Mouse (Mus musculus): ENCODE measurements around the gene Zfhx2. TPM values are rescaled to one million over a fixed set of nuclear protein-coding genes. Genes with fewer than 3 reads are reported as not detected.

Gene Zfhx2
- polyA plus RNA-seq, 1 experiment = 4.4 TPM

DNA sequence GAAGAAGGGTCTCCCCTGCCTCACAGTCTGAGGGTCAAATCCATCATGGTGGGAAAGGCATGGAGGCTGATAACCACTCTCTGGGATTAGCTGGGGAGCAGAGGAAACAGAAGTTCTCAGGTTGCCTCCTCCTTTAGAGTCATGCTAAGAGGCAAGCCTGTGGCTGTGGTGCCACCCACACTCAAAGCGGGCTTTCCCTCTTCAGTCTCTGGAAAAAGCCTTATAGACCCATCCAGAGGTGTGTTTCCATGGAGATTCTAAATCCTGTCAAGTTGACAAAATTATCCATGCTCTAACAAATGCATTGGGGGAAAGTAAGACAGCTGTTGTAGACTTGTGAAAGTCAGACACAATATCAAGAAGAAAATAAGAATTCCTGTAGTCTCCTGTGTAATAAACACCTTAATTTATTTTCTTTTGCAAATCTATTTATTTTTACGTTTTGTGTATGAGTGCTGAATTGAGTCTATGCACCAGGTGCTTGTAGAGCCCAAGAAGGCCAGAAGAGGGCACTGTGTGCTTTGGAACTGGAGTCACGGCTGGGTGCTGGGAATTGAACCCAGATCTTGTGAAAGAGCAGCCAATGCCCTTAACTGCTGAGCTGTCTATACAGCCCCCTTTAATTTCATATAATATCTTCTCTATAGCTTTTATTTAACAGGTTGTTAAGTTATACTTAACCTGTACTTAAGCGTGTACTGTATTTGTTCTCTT is 27.5 kb upstream of the Zfhx2 start:
- TF ChIP-seq POLR2A (IDR thresholded peaks at IDR 0.05; ENCODE audit: control insufficient read depth, low read depth, low read length) = no peak
- no peak; the same call in 1 of the 2 replicates for TF ChIP-seq CTCF (IDR thresholded peaks at IDR 0.05; ENCODE audit: control insufficient read depth, insufficient read depth, insufficient replicate concordance, low read depth, low read length)
- H3K4me1 ChIP-seq (ENCODE audit: control insufficient read depth, insufficient read depth, low read length) = peaks cover 17% of the 10 kb centered on the region
- H3K36me3 ChIP-seq (ENCODE audit: control insufficient read depth, insufficient read depth, low read length) = no peaks in the 10 kb centered on the region
- no peaks in the 10 kb centered on the region; the same call in 1 of the 2 replicates for H3K27me3 ChIP-seq (ENCODE audit: control insufficient read depth, insufficient read depth, low read length)
- H3K27ac ChIP-seq (ENCODE audit: control insufficient read depth, insufficient read depth, low read depth, low read length) = no peak overlapping the region
- no peak overlapping the region for H3K4me3 ChIP-seq (ENCODE audit: control insufficient read depth, low read depth, low read length)

DNA sequence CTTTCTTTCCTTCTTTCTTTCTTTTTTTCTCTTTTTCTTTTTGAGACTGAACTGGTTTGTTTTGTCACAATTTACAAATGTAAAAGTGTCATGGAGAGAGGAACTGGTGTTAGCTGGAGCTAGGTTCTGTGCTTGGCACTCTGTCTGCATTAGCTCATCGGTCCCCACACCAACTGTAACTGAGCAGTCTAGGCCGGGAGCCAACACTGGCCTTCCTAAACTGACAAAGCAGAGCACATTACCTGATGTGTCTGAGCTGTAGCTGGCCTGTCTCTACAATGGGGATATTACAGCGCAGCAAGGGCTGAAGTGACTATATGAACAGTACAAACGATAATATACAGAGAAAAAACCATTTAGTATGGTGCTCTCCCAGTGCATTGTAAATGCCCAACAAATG is 26.7 kb upstream of the Zfhx2 start:
- H3K4me3 ChIP-seq (ENCODE audit: control insufficient read depth, low read depth, low read length) = no peak overlapping the region
- peaks cover 22% of the 10 kb centered on the region for H3K4me1 ChIP-seq (ENCODE audit: control insufficient read depth, insufficient read depth, low read length)
- no peak for TF ChIP-seq POLR2A (IDR thresholded peaks at IDR 0.05; ENCODE audit: control insufficient read depth, low read depth, low read length)
- TF ChIP-seq CTCF (IDR thresholded peaks at IDR 0.05; ENCODE audit: control insufficient read depth, insufficient read depth, insufficient replicate concordance, low read depth, low read length) = no peak
- H3K36me3 ChIP-seq (ENCODE audit: control insufficient read depth, insufficient read depth, low read length) = no peaks in the 10 kb centered on the region
- H3K27me3 ChIP-seq (ENCODE audit: control insufficient read depth, insufficient read depth, low read length) = no peaks in the 10 kb centered on the region; the same call in 1 of the 2 replicates
- no peak overlapping the region for H3K27ac ChIP-seq (ENCODE audit: control insufficient read depth, insufficient read depth, low read depth, low read length)

DNA sequence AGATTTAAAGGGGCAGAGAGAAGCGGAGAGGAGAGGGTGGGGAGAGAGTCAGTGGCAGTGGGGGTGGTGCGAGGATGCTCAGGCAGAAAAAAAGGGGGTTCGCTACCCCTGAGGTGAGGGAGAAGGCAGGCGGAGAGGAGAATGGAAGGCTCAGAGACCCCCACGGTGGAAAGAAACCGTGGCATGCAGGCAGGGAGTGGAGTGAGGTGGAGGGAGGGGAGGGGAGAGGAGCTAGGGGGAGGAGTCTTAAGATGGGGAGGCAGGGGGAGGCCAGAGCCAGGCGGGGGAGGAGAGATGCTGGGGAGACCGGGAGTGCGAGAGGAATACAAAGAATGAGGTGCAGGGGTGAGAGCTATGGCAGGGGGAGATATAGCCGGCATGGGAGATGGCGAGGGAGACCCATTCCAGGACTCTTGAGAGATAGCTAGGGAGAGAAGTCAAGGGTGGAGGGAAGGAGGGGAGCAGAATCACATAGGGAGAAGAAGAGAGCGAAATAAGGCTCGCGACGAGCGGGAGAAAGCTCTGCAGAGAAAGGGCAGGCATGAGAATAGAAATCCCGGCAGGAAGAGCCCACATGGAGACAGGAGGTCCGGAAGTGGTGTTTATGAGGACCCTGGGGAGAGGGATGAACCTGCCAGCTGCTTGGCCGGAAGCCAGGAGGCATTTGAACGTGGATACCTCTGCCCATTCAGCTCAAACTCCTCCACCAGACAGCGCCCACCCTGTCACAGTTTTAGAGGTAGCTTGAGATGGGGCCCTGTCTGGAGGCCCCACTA is 24.5 kb upstream of the Zfhx2 start, which contains the start of gene Jph4:
Gene Jph4 (minus strand): TSS at position 511 of the 776 bp plus-strand sequence.
- no peaks in the 10 kb centered on the region; the same call in 1 of the 2 replicates for H3K27me3 ChIP-seq (ENCODE audit: control insufficient read depth, insufficient read depth, low read length)
- H3K27ac ChIP-seq (ENCODE audit: control insufficient read depth, insufficient read depth, low read depth, low read length) = no peak within 1 kb of the TSS
- peaks cover 26% of the 10 kb centered on the region for H3K4me1 ChIP-seq (ENCODE audit: control insufficient read depth, insufficient read depth, low read length)
- TF ChIP-seq POLR2A (IDR thresholded peaks at IDR 0.05; ENCODE audit: control insufficient read depth, low read depth, low read length) (no peak), CTCF (IDR thresholded peaks at IDR 0.05; ENCODE audit: control insufficient read depth, insufficient read depth, insufficient replicate concordance, low read depth, low read length) (no peak)
- no peaks in the 10 kb centered on the region for H3K36me3 ChIP-seq (ENCODE audit: control insufficient read depth, insufficient read depth, low read length)
- peak within 1 kb of the TSS; percentile 33 for H3K4me3 ChIP-seq (ENCODE audit: control insufficient read depth, low read depth, low read length)

GRCm38 (mm10) chr14:55115846-55116245 is 23.7 kb upstream of the Zfhx2 start:
- no peaks in the 10 kb centered on the region for H3K36me3 ChIP-seq (ENCODE audit: control insufficient read depth, insufficient read depth, low read length)
- H3K27me3 ChIP-seq (ENCODE audit: control insufficient read depth, insufficient read depth, low read length) = no peaks in the 10 kb centered on the region; the same call in 1 of the 2 replicates
- TF ChIP-seq POLR2A (IDR thresholded peaks at IDR 0.05; ENCODE audit: control insufficient read depth, low read depth, low read length) = no peak
- TF ChIP-seq CTCF (IDR thresholded peaks at IDR 0.05; ENCODE audit: control insufficient read depth, insufficient read depth, insufficient replicate concordance, low read depth, low read length) = no peak
- no peak overlapping the region for H3K27ac ChIP-seq (ENCODE audit: control insufficient read depth, insufficient read depth, low read depth, low read length)
- peak overlapping the region; percentile 6 for H3K4me3 ChIP-seq (ENCODE audit: control insufficient read depth, low read depth, low read length)
- peaks cover 26% of the 10 kb centered on the region for H3K4me1 ChIP-seq (ENCODE audit: control insufficient read depth, insufficient read depth, low read length)

DNA sequence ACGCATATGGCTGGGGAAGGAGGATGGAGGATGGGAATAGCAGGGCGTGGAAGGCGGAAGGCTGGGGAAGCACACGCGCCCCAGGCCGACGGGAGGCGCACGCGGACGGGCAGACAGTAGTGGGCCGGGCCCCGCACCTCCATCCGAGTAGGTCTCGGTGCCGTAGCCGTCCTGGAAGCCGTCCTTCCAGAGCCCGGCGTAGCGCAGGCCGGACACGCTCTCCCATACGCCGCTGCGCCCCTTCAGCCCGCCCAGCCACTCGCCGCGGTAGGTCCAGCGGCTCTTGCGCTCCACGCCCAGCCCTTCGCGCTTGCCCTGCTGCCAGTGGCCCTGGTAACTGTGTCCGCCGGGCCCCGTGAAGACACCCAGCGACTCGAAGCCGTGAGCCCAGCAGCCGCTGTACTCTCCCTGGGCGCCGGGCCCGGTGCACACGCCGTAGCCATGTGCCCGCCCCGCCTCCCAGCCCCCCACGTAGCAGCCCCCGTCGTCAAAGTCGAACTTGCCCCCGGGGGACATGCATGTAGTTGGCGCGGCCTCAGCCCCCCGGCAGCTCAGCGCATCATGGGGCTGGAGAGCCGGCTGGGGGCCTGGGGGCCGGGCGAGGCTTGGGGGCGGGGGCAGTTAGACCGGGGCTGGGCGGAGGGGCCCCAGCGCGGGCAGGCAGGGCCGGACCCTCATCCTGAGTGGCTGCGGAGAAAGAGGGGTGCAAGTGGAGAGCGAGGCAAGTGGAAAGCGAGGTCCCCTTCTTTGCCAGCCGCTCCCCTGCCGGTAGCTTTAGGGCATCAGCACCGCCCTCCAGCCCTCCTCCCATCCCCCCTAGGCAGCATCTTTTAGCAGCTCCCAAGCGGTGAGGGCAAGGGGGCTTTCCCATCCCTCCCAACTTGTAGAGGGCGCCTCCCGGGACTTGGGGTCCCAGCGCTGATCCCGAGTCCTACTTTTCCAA is 22.9 kb upstream of the Zfhx2 start:
- TF ChIP-seq POLR2A (IDR thresholded peaks at IDR 0.05; ENCODE audit: control insufficient read depth, low read depth, low read length) (no peak), CTCF (IDR thresholded peaks at IDR 0.05; ENCODE audit: control insufficient read depth, insufficient read depth, insufficient replicate concordance, low read depth, low read length) (no peak; the same call in 1 of the 2 replicates)
- H3K27me3 ChIP-seq (ENCODE audit: control insufficient read depth, insufficient read depth, low read length) = no peaks in the 10 kb centered on the region; the same call in 1 of the 2 replicates
- H3K36me3 ChIP-seq (ENCODE audit: control insufficient read depth, insufficient read depth, low read length) = no peaks in the 10 kb centered on the region
- H3K4me3 ChIP-seq (ENCODE audit: control insufficient read depth, low read depth, low read length) = peak overlapping the region; percentile 77
- peaks cover 26% of the 10 kb centered on the region for H3K4me1 ChIP-seq (ENCODE audit: control insufficient read depth, insufficient read depth, low read length)
- no peak overlapping the region for H3K27ac ChIP-seq (ENCODE audit: control insufficient read depth, insufficient read depth, low read depth, low read length)

- H3K4me3 ChIP-seq (ENCODE audit: control insufficient read depth, low read depth, low read length) = peak overlapping the region; percentile 77
- H3K27me3 ChIP-seq (ENCODE audit: control insufficient read depth, insufficient read depth, low read length) = no peaks in the 10 kb centered on the region; the same call in 1 of the 2 replicates
- TF ChIP-seq CTCF (IDR thresholded peaks at IDR 0.05; ENCODE audit: control insufficient read depth, insufficient read depth, insufficient replicate concordance, low read depth, low read length) (peak; percentile 34; the same call in 1 of the 2 replicates), POLR2A (IDR thresholded peaks at IDR 0.05; ENCODE audit: control insufficient read depth, low read depth, low read length) (no peak)
- no peaks in the 10 kb centered on the region for H3K36me3 ChIP-seq (ENCODE audit: control insufficient read depth, insufficient read depth, low read length)
- peaks cover 26% of the 10 kb centered on the region for H3K4me1 ChIP-seq (ENCODE audit: control insufficient read depth, insufficient read depth, low read length)
- H3K27ac ChIP-seq (ENCODE audit: control insufficient read depth, insufficient read depth, low read depth, low read length) = no peak overlapping the region
Measured at GRCm38 (mm10) chr14:55113975-55114645, 22.0 kb upstream of the Zfhx2 start.
